Mouse (Mus musculus): ENCODE data around the gene Cd7.
"Not testable (repeated sequence)": the region's sequence is repeated elsewhere in the genome, so short reads cannot be mapped to it uniquely, and the experiment has no call there.

The Cd7 gene

GRCm38 (mm10) chr11:121039302-121039701, at the start of gene Cd7:
TSS of gene Cd7 (minus strand) at chr11:121039418.
- no peak for DNase-seq (ENCODE audit: low spot score in 2 of 2)

GRCm38 (mm10) chr11:121088997-121089396, 49.8 kb upstream of the Cd7 start:
- DNase-seq (ENCODE audit: low spot score in 2 of 2): no peak

GRCm38 (mm10) chr11:121086296-121086695, 47.1 kb upstream of the Cd7 start:
- no peak for DNase-seq (ENCODE audit: low spot score in 2 of 2)

GRCm38 (mm10) chr11:121085181-121085580, 46.0 kb upstream of the Cd7 start:
- DNase-seq (ENCODE audit: low spot score in 2 of 2): no peak

GRCm38 (mm10) chr11:121082857-121083500, 43.8 kb upstream of the Cd7 start:
- no peak for DNase-seq (ENCODE audit: low spot score in 2 of 2)

GRCm38 (mm10) chr11:121082250-121082649, 43.0 kb upstream of the Cd7 start:
- DNase-seq (ENCODE audit: low spot score in 2 of 2): no peak

GRCm38 (mm10) chr11:121081120-121081519, 41.9 kb upstream of the Cd7 start, which contains the start of gene Sectm1a:
TSS of gene Sectm1a (minus strand) at chr11:121081220.
- DNase-seq (ENCODE audit: low spot score in 2 of 2): no peak

GRCm38 (mm10) chr11:121080330-121080729, 41.1 kb upstream of the Cd7 start:
- DNase-seq (ENCODE audit: low spot score in 2 of 2): no peak

GRCm38 (mm10) chr11:121075655-121076054, 36.4 kb upstream of the Cd7 start:
- no peak for DNase-seq (ENCODE audit: low spot score in 2 of 2)

- DNase-seq (ENCODE audit: low spot score in 2 of 2): not testable (repeated sequence)
Observed at GRCm38 (mm10) chr11:121069662-121070061, 30.4 kb upstream of the Cd7 start.

GRCm38 (mm10) chr11:121067895-121068294, 28.7 kb upstream of the Cd7 start:
- no peak for DNase-seq (ENCODE audit: low spot score in 2 of 2)

- DNase-seq (ENCODE audit: low spot score in 2 of 2): no peak
Observed at GRCm38 (mm10) chr11:121064197-121064596, 25.0 kb upstream of the Cd7 start.

GRCm38 (mm10) chr11:121063379-121063778, 24.2 kb upstream of the Cd7 start, which contains the start of gene Sectm1b:
TSS of gene Sectm1b (minus strand) at chr11:121063569.
- DNase-seq (ENCODE audit: low spot score in 2 of 2): no peak

GRCm38 (mm10) chr11:121061615-121062014, 22.4 kb upstream of the Cd7 start:
- no peak for DNase-seq (ENCODE audit: low spot score in 2 of 2)

GRCm38 (mm10) chr11:121060401-121061067, 21.3 kb upstream of the Cd7 start:
- DNase-seq (ENCODE audit: low spot score in 2 of 2): not testable (repeated sequence)

GRCm38 (mm10) chr11:121059471-121059870, 20.3 kb upstream of the Cd7 start:
- no peak for DNase-seq (ENCODE audit: low spot score in 2 of 2)

- no peak for DNase-seq (ENCODE audit: low spot score in 2 of 2)
Observed at GRCm38 (mm10) chr11:121058956-121059355, 19.7 kb upstream of the Cd7 start.

- DNase-seq (ENCODE audit: low spot score in 2 of 2): no peak
Observed at GRCm38 (mm10) chr11:121058122-121058521, 18.9 kb upstream of the Cd7 start.

GRCm38 (mm10) chr11:121056536-121057236, 17.5 kb upstream of the Cd7 start:
- no peak for DNase-seq (ENCODE audit: low spot score in 2 of 2)

GRCm38 (mm10) chr11:121053536-121053935, 14.3 kb upstream of the Cd7 start:
- DNase-seq (ENCODE audit: low spot score in 2 of 2): peak; percentile 52 to 74

GRCm38 (mm10) chr11:121052387-121052786, 13.2 kb upstream of the Cd7 start:
- no peak for DNase-seq (ENCODE audit: low spot score in 2 of 2)

- DNase-seq (ENCODE audit: low spot score in 2 of 2): no peak
Observed at GRCm38 (mm10) chr11:121051793-121052192, 12.6 kb upstream of the Cd7 start.

GRCm38 (mm10) chr11:121049840-121050239, 10.6 kb upstream of the Cd7 start:
- DNase-seq (ENCODE audit: low spot score in 2 of 2): no peak
